Mouse (Mus musculus) lung, adult 2 months (tissue): ENCODE measurements around the gene Ppp2r5e.

ENCODE experiments used
- CTCF ChIP-seq: fragments of 200-500 bp; IDR thresholded peaks from 2 replicates; pipeline ENCODE4 v1.5.1; 2011; ENCODE audit warnings: mild to moderate bottlenecking, low read length, control low read depth; ENCODE audit not compliant: insufficient read depth
- POLR2A ChIP-seq: fragments of 200-500 bp; IDR thresholded peaks from 2 replicates; pipeline ENCODE4 v1.6.1; 2011; ENCODE audit warnings: low read depth, mild to moderate bottlenecking, control low read depth, low read length, borderline replicate concordance; ENCODE audit errors: extremely low read depth

DNA sequence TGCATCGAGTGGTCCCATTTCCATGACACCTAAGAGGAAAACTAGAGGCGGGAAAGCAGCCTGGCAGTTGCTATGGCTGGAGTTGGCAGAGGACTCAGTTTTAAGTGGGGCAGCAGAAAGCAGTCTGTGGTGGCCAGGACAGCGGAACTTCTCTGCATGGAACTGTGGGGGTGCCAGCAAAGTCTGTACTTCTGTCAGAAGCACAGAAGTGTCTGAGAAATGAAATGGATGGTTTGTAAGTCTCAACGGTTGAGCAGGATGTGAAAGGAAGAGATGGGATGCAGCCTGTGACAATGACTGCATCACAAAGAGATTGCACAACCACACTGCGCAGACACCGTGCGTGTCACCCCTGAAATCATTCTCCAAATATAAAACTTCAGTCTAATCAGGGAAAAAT is 149.8 kb downstream of the Ppp2r5e start:
- no peak for TF ChIP-seq CTCF
- no peak for TF ChIP-seq POLR2A
